Mouse (Mus musculus) CH12F3 (cell line): ENCODE data around the gene Il17rb.

Source experiments
- in situ Hi-C: fragments of 300-500 bp; cut with MboI; formaldehyde crosslinking; loops from 2 replicates; pipeline ENCODE4 v1.14.3; 2020; ENCODE audit warnings: low sequenced_read_pairs

Il17rb gene

GRCm38 (mm10) chr14:29968075-29968821, 40.4 kb downstream of the Il17rb start, which contains the start of gene Selenok:
Selenok (plus strand) TSS chr14:29968308.
- in situ Hi-C loops: no loop called here

GRCm38 (mm10) chr14:29967611-29968010, 41.1 kb downstream of the Il17rb start:
- in situ Hi-C loops: no loop called here

GRCm38 (mm10) chr14:29957393-29957792, 51.3 kb downstream of the Il17rb start:
- in situ Hi-C loops: no loop called here

GRCm38 (mm10) chr14:29950805-29951204, 57.9 kb downstream of the Il17rb start:
- in situ Hi-C loops: no loop called here

- in situ Hi-C loops: no loop called here
Measured at GRCm38 (mm10) chr14:29946761-29947309, 61.9 kb downstream of the Il17rb start.
